Mouse (Mus musculus) hindbrain, embryonic 12.5 days (tissue): ENCODE measurements around the gene Rplp1. TPM values are rescaled to one million over a fixed set of nuclear protein-coding genes. Genes with fewer than 3 reads are reported as not detected.
A peak's percentile ranks its signal among the peaks of the same experiment; 100 is the strongest.

Experiments
- ATAC-seq: fragments of 200-750 bp; cut with Nextera tagmentation; 2 replicates; pipeline ENCODE4 v1.8.0; 2017; ENCODE audit warnings: moderate TSS enrichment; ENCODE audit not compliant: low FRiP score
- H3K27ac ChIP-seq: fragments of 300-500 bp; sonication (generic); 2 replicates; pipeline ENCODE4 v1.5.1; 2016; ENCODE audit warnings: mild to moderate bottlenecking
- H3K27me3 ChIP-seq: fragments of 300-500 bp; sonication (generic); 2 replicates; pipeline ENCODE4 v1.6.1; 2016; ENCODE audit warnings: mild to moderate bottlenecking
- H3K36me3 ChIP-seq: fragments of 300-500 bp; sonication (generic); 2 replicates; pipeline ENCODE4 v1.6.1; 2016; ENCODE audit warnings: mild to moderate bottlenecking
- H3K4me1 ChIP-seq: fragments of 300-500 bp; sonication (generic); 2 replicates; pipeline ENCODE4 v1.6.1; 2016
- H3K4me2 ChIP-seq: fragments of 300-500 bp; sonication (generic); replicated peaks from 2 replicates; pipeline ENCODE4 v1.6.1; 2016; ENCODE audit warnings: mild to moderate bottlenecking
- H3K4me3 ChIP-seq: fragments of 300-500 bp; sonication (generic); 2 replicates; pipeline ENCODE4 v1.5.1; 2016; ENCODE audit warnings: mild to moderate bottlenecking
- H3K9ac ChIP-seq: fragments of 300-500 bp; sonication (generic); 2 replicates; pipeline ENCODE4 v1.6.1; 2016; ENCODE audit warnings: mild to moderate bottlenecking, moderate library complexity
- H3K9me3 ChIP-seq: fragments of 300-500 bp; sonication (generic); replicated peaks from 2 replicates; pipeline ENCODE4 v1.6.1; 2016; ENCODE audit warnings: mild to moderate bottlenecking
- WGBS: fragments of 180-500 bp; shearing (Covaris S2); methylation state at CpG from one replicate; pipeline ENCODE4 v1.1.7; 2016; 5-methylcytosine and 5-hydroxymethylcytosine counted together
- polyA plus RNA-seq: library from polyadenylated mRNA; unstranded; fragments of >200 nt; fragmentation: Nextera tagmentation; extraction: Ambion mirVana; gene quantifications from 2 replicates; pipeline ENCODE4 v1.2.1, GENCODE M21; 2016

The Rplp1 gene
- polyA plus RNA-seq, 1 experiment from 2014 or later, result 796 TPM

GRCm38 (mm10) chr9:61887661-61888379, 26.5 kb downstream of the Rplp1 start:
- ATAC-seq, result peak; percentile 40; the same call in 1 of the 2 replicates
- H3K4me1 ChIP-seq, result peaks cover 28% of the 10 kb centered on the region
- H3K36me3 ChIP-seq, result no peaks in the 10 kb centered on the region
- no peaks in the 10 kb centered on the region for H3K27me3 ChIP-seq
- 62% methylated on average over 10 of the region's 11 CpGs for WGBS
- H3K9me3 ChIP-seq, result no peaks in the 10 kb centered on the region
- H3K9ac ChIP-seq, result no peak overlapping the region
- H3K4me2 ChIP-seq, result no peak overlapping the region
- 0 out of 2 replicates have a peak overlapping the region, but pooled peaks have one; percentile 26 for H3K27ac ChIP-seq
- H3K4me3 ChIP-seq, result no peak overlapping the region

- no peaks in the 10 kb centered on the region for H3K9me3 ChIP-seq
- H3K9ac ChIP-seq, result no peak overlapping the region
- H3K4me2 ChIP-seq, result no peak overlapping the region
- peaks cover 31% of the 10 kb centered on the region for H3K4me1 ChIP-seq
- ATAC-seq, result no peak
- no peak overlapping the region for H3K27ac ChIP-seq
- 89% methylated on average over 7 of the region's 7 CpGs for WGBS
- H3K27me3 ChIP-seq, result no peaks in the 10 kb centered on the region
- H3K4me3 ChIP-seq, result no peak overlapping the region
- no peaks in the 10 kb centered on the region for H3K36me3 ChIP-seq
These were observed 28.4 kb downstream of the Rplp1 start for GRCm38 (mm10) chr9:61885964-61886363.

GRCm38 (mm10) chr9:61884936-61885335, 29.4 kb downstream of the Rplp1 start:
- Histone ChIP-seq H3K27ac (no peak overlapping the region), H3K4me2 (no peak overlapping the region; the same call in 1 of the 2 replicates), H3K9ac (no peak overlapping the region), H3K9me3 (no peaks in the 10 kb centered on the region), H3K36me3 (no peaks in the 10 kb centered on the region), H3K27me3 (no peaks in the 10 kb centered on the region), H3K4me3 (no peak overlapping the region), H3K4me1 (peaks cover 30% of the 10 kb centered on the region)
- WGBS, result 40% methylated on average over 13 of the region's 13 CpGs
- no peak for ATAC-seq

GRCm38 (mm10) chr9:61884375-61884774, 30.0 kb downstream of the Rplp1 start:
- no peak overlapping the region for H3K27ac ChIP-seq
- 62% methylated on average over 7 of the region's 7 CpGs for WGBS
- ATAC-seq, result no peak

GRCm38 (mm10) chr9:61882179-61882578, 32.2 kb downstream of the Rplp1 start:
- H3K4me1 ChIP-seq, result peaks cover 31% of the 10 kb centered on the region
- no peaks in the 10 kb centered on the region for H3K27me3 ChIP-seq
- H3K9ac ChIP-seq, result no peak overlapping the region
- no peak overlapping the region for H3K27ac ChIP-seq
- no peaks in the 10 kb centered on the region for H3K9me3 ChIP-seq
- no peak for ATAC-seq
- no peaks in the 10 kb centered on the region for H3K36me3 ChIP-seq
- H3K4me2 ChIP-seq, result no peak overlapping the region
- no peak overlapping the region for H3K4me3 ChIP-seq
- 72% methylated on average over 3 of the region's 3 CpGs for WGBS

More at GRCm38 (mm10) chr9:61884375-61884774, 30.0 kb downstream of the Rplp1 start:
- Histone ChIP-seq H3K9ac (no peak overlapping the region), H3K4me2 (no peak overlapping the region), H3K36me3 (no peaks in the 10 kb centered on the region), H3K4me3 (no peak overlapping the region), H3K9me3 (no peaks in the 10 kb centered on the region), H3K27me3 (no peaks in the 10 kb centered on the region), H3K4me1 (peaks cover 24% of the 10 kb centered on the region)

GRCm38 (mm10) chr9:61878889-61879288, 35.5 kb downstream of the Rplp1 start:
- peaks cover 41% of the 10 kb centered on the region for H3K4me1 ChIP-seq
- 16% methylated on average over 2 of the region's 2 CpGs for WGBS
- ATAC-seq, result no peak
- no peaks in the 10 kb centered on the region for H3K36me3 ChIP-seq
- H3K9ac ChIP-seq, result no peak overlapping the region
- H3K27ac ChIP-seq, result no peak overlapping the region
- H3K4me2 ChIP-seq, result no peak overlapping the region
- peaks cover 3% of the 10 kb centered on the region; the same call in 1 of the 2 replicates for H3K27me3 ChIP-seq
- H3K9me3 ChIP-seq, result no peaks in the 10 kb centered on the region
- H3K4me3 ChIP-seq, result no peak overlapping the region

GRCm38 (mm10) chr9:61877373-61878112, 36.8 kb downstream of the Rplp1 start:
- Histone ChIP-seq H3K9ac (no peak overlapping the region), H3K27ac (peak overlapping the region; percentile 41; the same call in 1 of the 2 replicates), H3K36me3 (no peaks in the 10 kb centered on the region), H3K27me3 (peaks cover 3% of the 10 kb centered on the region; the same call in 1 of the 2 replicates), H3K4me3 (no peak overlapping the region), H3K9me3 (no peaks in the 10 kb centered on the region), H3K4me2 (no peak overlapping the region), H3K4me1 (peaks cover 53% of the 10 kb centered on the region)
- WGBS, result 16% methylated on average over 22 of the region's 22 CpGs
- peak; percentile 69 for ATAC-seq

- peaks cover 57% of the 10 kb centered on the region for H3K4me1 ChIP-seq
- H3K27me3 ChIP-seq, result peaks cover 3% of the 10 kb centered on the region; the same call in 1 of the 2 replicates
- H3K27ac ChIP-seq, result peak overlapping the region; percentile 87
- 25% methylated on average over 8 of the region's 8 CpGs for WGBS
- ATAC-seq, result no peak
- no peak overlapping the region for H3K4me3 ChIP-seq
- H3K4me2 ChIP-seq, result no peak overlapping the region
- H3K9me3 ChIP-seq, result no peaks in the 10 kb centered on the region
- H3K36me3 ChIP-seq, result no peaks in the 10 kb centered on the region
- H3K9ac ChIP-seq, result no peak overlapping the region
These were observed 41.0 kb downstream of the Rplp1 start for GRCm38 (mm10) chr9:61873325-61873724.

- no peak overlapping the region for H3K4me2 ChIP-seq
These were observed 41.9 kb downstream of the Rplp1 start for GRCm38 (mm10) chr9:61872246-61872941.

GRCm38 (mm10) chr9:61871839-61872238, 42.5 kb downstream of the Rplp1 start:
- H3K27ac ChIP-seq, result peak overlapping the region; percentile 87
- H3K4me3 ChIP-seq, result no peak overlapping the region
- H3K4me1 ChIP-seq, result peaks cover 42% of the 10 kb centered on the region
- no peaks in the 10 kb centered on the region for H3K36me3 ChIP-seq
- WGBS, result 28% methylated on average over 6 of the region's 6 CpGs
- H3K9me3 ChIP-seq, result no peaks in the 10 kb centered on the region
- no peak overlapping the region for H3K4me2 ChIP-seq
- ATAC-seq, result peak; percentile 61
- H3K9ac ChIP-seq, result no peak overlapping the region
- no peaks in the 10 kb centered on the region for H3K27me3 ChIP-seq

More at GRCm38 (mm10) chr9:61872246-61872941, 41.9 kb downstream of the Rplp1 start:
- Histone ChIP-seq H3K4me3 (no peak overlapping the region), H3K4me1 (peaks cover 47% of the 10 kb centered on the region), H3K9me3 (no peaks in the 10 kb centered on the region), H3K27ac (peak overlapping the region; percentile 87), H3K36me3 (no peaks in the 10 kb centered on the region), H3K9ac (no peak overlapping the region), H3K27me3 (peaks cover 3% of the 10 kb centered on the region; the same call in 1 of the 2 replicates)
- peak; percentile 94 for ATAC-seq
- 14% methylated on average over 8 of the region's 8 CpGs for WGBS

GRCm38 (mm10) chr9:61867659-61868058, 46.7 kb downstream of the Rplp1 start:
- Histone ChIP-seq H3K9ac (no peak overlapping the region), H3K4me1 (peaks cover 15% of the 10 kb centered on the region), H3K27me3 (no peaks in the 10 kb centered on the region), H3K4me3 (no peak overlapping the region), H3K4me2 (no peak overlapping the region), H3K36me3 (no peaks in the 10 kb centered on the region), H3K27ac (no peak overlapping the region), H3K9me3 (0 out of 2 replicates have a peak, but pooled peaks cover 6% of the 10 kb centered on the region)
- 74% methylated on average over 11 of the region's 11 CpGs for WGBS
- no peak for ATAC-seq
